Mouse (Mus musculus): Measurements from ENCODE around the gene Nmnat2. TPM values are rescaled to one million over a fixed set of nuclear protein-coding genes. Genes with fewer than 3 reads are reported as not detected.
A peak's percentile ranks its signal among the peaks of the same experiment; 100 is the strongest.

Gene Nmnat2
- total and polyA plus RNA-seq, 3 experiments: 1.3 to 2.8 TPM; not detected in 1

DNA sequence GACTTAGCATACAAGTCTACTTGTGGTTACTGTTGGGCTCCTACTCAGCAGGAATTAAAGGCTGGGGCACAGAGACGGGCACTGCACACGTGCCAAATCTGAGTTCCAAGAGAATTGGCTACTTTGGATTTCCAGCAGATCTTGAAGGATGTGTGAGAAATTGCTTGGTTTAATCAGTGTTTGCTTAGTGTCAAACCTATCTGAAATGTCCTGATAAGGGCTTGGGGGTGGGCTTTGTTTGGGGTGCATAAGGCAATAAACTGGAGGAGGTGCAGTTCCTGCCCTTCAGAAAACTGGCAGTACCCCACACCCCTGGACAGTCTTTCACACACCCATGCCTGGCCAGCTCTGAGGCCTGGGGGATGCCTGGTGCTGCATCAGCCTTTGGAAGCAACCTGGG lies 94.7 kb downstream of the Nmnat2 start:
- Histone ChIP-seq H3K79me2 (ENCODE audit: control insufficient read depth, insufficient read depth, low read length, poor library complexity) (no peaks in the 10 kb centered on the region), H3K9me3 (replicated peaks; ENCODE audit: insufficient read depth, low read length) (no peaks in the 10 kb centered on the region), H3K27ac (ENCODE audit: control insufficient read depth, low read depth, low read length) (no peak overlapping the region), H3K9ac (ENCODE audit: control insufficient read depth, low read depth, low read length, poor library complexity, severe bottlenecking) (no peak overlapping the region), H3K4me3 (ENCODE audit: control insufficient read depth in 1 of 2, insufficient read depth in 1 of 2, low read depth in 2 of 2, low read length in 2 of 2) (no peak overlapping the region), H3K4me1 (ENCODE audit: control insufficient read depth in 1 of 2, insufficient read depth in 2 of 2, low read length in 2 of 2) (peaks cover 7 to 15% of the 10 kb centered on the region in 2 experiments), H3K36me3 (ENCODE audit: control insufficient read depth in 1 of 2, insufficient read depth in 2 of 2, low read length in 2 of 2) (peaks cover 0 to 23% of the 10 kb centered on the region in 2 experiments; a peak in 2 of 4 replicates), H3K27me3 (ENCODE audit: control insufficient read depth in 1 of 2, insufficient read depth in 2 of 2, low read length in 2 of 2) (no peaks in the 10 kb centered on the region)
- peak; percentile 16 for DNase-seq (ENCODE audit: low read depth, low spot score)
- TF ChIP-seq NELFE (IDR thresholded peaks at IDR 0.05; ENCODE audit: low read depth, low read length) (no peak), ZC3H11A (IDR thresholded peaks at IDR 0.05; ENCODE audit: low read depth, low read length) (no peak), MYC (IDR thresholded peaks at IDR 0.05; ENCODE audit: low read depth, low read length) (no peak), KAT2A (conservative IDR thresholded peaks at IDR 0.05; ENCODE audit: low read depth, low read length) (no peak), GATA1 (IDR thresholded peaks at IDR 0.05; ENCODE audit: low read depth, low read length) (peak; percentile 51; the same call in 1 of the 2 replicates), TAL1 (IDR thresholded peaks at IDR 0.05; ENCODE audit: low read length) (no peak), USF2 (IDR thresholded peaks at IDR 0.05; ENCODE audit: borderline replicate concordance in 1 of 2, insufficient read depth in 1 of 2, low read depth in 1 of 2, low read length in 2 of 2) (no peak), MAX (IDR thresholded peaks at IDR 0.05; ENCODE audit: low read length) (no peak), SIN3A (IDR thresholded peaks at IDR 0.05; ENCODE audit: low read length) (no peak), MEF2A (IDR thresholded peaks at IDR 0.05; ENCODE audit: extremely low read depth, insufficient replicate concordance, low read depth, low read length, poor library complexity, severe bottlenecking) (no peak), MAFK (IDR thresholded peaks at IDR 0.05; ENCODE audit: borderline replicate concordance, low read depth, low read length) (no peak), E2F4 (IDR thresholded peaks at IDR 0.05; ENCODE audit: borderline replicate concordance, low read depth, low read length) (no peak), TCF12 (IDR thresholded peaks at IDR 0.05; ENCODE audit: low read depth, low read length) (peak; percentile 42; the same call in 1 of the 2 replicates), POLR2AphosphoS2 (IDR thresholded peaks at IDR 0.05; ENCODE audit: low read length) (no peak), RCOR1 (IDR thresholded peaks at IDR 0.05; ENCODE audit: low read depth, low read length) (peak; percentile 71), UBTF (IDR thresholded peaks at IDR 0.05; ENCODE audit: borderline replicate concordance, insufficient read depth, low read depth, low read length) (no peak), CHD1 (IDR thresholded peaks at IDR 0.05; ENCODE audit: low read depth, low read length) (no peak), ZNF384 (IDR thresholded peaks at IDR 0.05; ENCODE audit: low read depth, low read length) (peak; percentile 28; the same call in 1 of the 2 replicates), ETS1 (IDR thresholded peaks at IDR 0.05; ENCODE audit: low read depth, low read length) (no peak)

DNA sequence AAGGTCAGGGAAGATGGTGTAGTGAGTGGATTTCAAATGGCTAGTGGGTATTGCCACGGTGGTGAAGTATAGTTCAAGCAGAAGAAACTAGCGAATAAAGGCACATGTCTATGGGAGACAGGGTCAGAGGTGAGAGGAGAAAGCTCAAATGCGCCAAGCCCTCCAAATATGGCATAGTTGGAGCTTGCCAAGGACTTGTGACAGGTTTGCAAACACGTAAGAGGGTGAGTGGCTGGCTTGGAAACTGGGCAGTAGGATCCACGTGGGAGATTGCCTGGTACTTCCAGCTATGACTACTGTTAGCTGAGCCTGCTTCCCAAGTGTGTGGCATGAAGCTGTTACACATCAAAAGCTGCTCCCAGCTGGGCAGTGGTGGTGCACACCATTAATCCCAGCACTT lies 96.7 kb downstream of the Nmnat2 start:
- peaks cover 14 to 25% of the 10 kb centered on the region in 2 experiments for H3K4me1 ChIP-seq (ENCODE audit: control insufficient read depth in 1 of 2, insufficient read depth in 2 of 2, low read length in 2 of 2)
- DNase-seq (ENCODE audit: low read depth, low spot score): no peak
- H3K9ac ChIP-seq (ENCODE audit: control insufficient read depth, low read depth, low read length, poor library complexity, severe bottlenecking): no peak overlapping the region
- no peak overlapping the region for H3K4me3 ChIP-seq (ENCODE audit: control insufficient read depth in 1 of 2, insufficient read depth in 1 of 2, low read depth in 2 of 2, low read length in 2 of 2)
- no peaks in the 10 kb centered on the region for H3K79me2 ChIP-seq (ENCODE audit: control insufficient read depth, insufficient read depth, low read length, poor library complexity)
- no peak overlapping the region for H3K27ac ChIP-seq (ENCODE audit: control insufficient read depth, low read depth, low read length)
- no peaks in the 10 kb centered on the region for H3K9me3 ChIP-seq (replicated peaks; ENCODE audit: insufficient read depth, low read length)
- H3K36me3 ChIP-seq (ENCODE audit: control insufficient read depth in 1 of 2, insufficient read depth in 2 of 2, low read length in 2 of 2): peaks cover 0 to 33% of the 10 kb centered on the region in 2 experiments; a peak in 2 of 4 replicates
- no peak for TF ChIP-seq CTCF (IDR thresholded peaks at IDR 0.05 in 2 of 3, conservative IDR thresholded peaks at IDR 0.05 in 1 of 3; ENCODE audit: control insufficient read depth in 1 of 3, insufficient read depth in 1 of 3, low read depth in 2 of 3, low read length in 3 of 3, poor library complexity in 1 of 3, severe bottlenecking in 1 of 3)
- no peak for TF ChIP-seq SIN3A (IDR thresholded peaks at IDR 0.05; ENCODE audit: low read length)
- TF ChIP-seq HCFC1 (IDR thresholded peaks at IDR 0.05; ENCODE audit: low read depth, low read length): no peak
- H3K27me3 ChIP-seq (ENCODE audit: control insufficient read depth in 1 of 2, insufficient read depth in 2 of 2, low read length in 2 of 2): no peaks in the 10 kb centered on the region

All from MEL (cell line).